Mouse (Mus musculus): ENCODE results near the gene Plod1.

Gene Plod1

DNA sequence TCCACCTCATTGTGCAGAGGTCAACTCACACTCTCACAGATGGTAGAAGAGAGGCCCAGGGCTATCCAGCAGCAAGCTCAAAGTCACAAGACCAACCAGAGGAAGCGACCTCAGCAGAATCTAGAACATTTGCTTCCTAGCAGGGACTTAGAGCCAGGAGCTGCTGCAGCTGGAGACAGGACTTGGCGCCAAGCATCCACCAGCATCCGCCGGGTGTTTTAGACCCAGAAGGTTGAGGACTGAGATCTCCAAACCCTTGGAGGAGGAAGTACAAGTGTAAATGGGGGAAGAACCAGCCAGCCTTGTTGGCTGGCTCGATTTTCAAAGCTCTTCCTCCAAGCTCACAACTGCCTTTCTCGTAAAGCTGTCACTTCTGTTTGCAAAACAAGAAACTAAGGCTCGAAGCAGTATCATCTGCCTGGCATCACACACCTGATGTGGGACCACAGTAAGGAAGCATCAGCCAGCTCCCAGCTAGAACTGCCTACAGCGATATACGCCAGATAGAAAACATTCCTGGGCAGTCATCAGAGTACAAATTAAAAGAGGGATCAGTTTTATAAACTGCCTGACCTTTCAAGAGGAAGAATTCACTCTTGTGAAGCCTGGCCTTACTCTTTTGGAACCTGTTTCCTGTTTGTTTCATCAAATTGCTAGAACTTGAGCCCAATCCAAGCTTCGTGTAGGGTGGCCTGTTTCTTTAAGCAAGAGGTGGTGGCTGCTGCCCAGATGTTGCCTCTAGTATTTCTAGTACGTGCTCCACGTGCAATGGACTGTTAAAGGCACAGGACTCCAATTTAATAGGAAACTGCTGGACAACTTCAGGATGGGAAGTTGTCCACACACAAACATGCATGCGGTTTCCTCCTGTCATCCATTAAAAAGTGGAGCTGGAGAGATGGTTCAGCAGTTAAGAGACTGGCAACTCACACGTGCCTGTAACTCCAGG, 1.9 kb upstream of the Plod1 start:
- in situ Hi-C loops (cut with MboI, MseI): no loop called here

DNA sequence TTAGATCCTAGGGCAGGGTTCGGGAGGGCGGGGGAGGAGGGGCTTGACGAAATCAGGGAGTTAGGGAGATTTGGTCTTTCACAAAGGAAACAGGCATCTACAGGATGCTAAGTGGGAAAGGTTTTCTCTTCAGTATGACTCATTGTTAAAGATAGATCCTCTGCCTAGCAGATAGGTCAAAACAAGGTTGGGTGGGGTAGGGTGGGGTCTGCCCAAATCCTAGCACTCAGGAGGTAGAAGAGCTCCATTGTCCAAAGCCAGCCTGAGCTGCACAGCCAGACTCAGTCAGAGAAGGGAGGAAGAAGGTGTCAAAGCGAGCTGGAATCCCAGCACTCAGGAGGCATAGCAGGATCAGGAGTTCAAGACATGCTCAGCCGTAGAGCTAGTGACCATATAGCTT, 919 bp upstream of the Plod1 start:
- in situ Hi-C loops (cut with MboI, MseI): no loop called here

DNA sequence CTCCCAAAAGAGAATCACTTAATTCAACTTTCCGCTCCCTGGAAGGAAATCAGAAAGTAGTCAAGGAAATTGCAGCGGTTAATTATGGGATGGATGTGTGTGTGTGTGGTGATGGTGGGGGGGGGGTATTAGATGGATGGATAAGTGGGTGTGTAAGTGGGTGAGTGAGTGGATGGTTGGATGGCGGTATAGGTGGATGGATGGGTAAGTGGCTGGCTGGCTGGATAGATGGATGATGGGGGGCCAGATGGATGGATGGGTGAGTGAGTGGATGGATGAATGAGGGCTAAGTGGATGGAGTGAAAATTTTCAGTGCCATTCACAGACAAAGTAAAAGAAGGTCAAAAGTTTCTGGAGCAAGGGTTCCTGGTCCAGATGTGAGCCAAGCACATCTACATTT, 454 bp upstream of the Plod1 start:
- in situ Hi-C loops (cut with MboI, MseI): no loop called here

DNA sequence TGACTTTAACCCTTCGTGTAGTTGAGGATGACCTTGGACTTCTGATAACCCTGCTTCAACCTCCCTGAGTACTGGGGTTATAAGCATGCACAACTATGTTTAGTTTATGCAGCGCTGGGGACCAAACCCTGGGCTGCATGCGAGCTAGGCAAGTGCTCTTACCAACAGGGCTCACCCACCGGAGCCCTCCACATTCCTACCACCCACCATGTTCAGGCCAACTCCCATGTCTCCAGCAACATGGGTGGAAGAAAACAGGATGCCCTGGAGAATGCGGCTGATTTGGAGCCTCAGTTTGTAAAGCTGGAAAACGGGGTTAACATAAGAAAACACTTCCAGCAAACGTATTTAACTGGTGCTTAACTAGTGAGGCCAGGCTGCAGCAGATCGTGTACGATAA, 663 bp downstream of the Plod1 start:
- in situ Hi-C loops (cut with MboI, MseI): no loop called here

DNA sequence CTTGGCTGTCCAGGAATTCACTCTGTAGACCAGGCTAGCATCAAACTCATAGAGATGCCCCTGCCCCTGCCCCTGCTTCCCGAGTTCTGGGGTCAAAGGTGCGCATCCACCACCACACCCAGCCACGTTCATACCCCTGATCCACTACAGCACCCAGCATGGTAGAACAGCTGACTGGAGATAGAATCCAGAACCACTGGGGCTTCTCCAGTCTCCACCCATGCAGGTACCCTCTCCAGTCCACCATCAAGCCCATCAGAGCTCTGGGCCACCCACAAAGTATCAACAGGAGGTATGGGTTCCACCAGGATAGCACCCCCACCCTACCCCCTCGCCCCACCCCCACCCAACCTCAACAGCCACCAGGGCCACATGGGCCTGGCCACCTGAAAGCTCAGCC, 2.0 kb downstream of the Plod1 start:
- in situ Hi-C loops (cut with MboI, MseI): no loop called here

DNA sequence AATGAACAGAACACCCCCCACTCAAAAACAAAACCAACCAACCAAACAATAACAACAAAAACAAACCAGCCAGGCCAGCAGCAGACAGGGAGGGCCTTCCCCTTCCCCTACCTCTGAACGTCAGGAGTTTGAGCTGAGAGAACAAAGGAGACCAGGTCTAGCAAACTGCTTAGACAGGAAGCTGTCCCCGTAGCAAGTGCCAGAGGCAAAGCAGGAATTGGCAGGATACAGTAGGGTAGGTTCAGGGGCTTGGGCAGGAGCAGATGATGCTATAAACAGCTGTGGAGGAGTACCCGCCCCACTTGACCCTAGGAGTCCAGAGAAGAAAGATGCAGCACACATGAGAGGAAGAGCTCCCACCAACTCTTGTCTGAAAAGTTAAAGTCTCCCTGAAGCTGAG, 2.4 kb downstream of the Plod1 start:
- in situ Hi-C loops (cut with MboI, MseI): no loop called here

DNA sequence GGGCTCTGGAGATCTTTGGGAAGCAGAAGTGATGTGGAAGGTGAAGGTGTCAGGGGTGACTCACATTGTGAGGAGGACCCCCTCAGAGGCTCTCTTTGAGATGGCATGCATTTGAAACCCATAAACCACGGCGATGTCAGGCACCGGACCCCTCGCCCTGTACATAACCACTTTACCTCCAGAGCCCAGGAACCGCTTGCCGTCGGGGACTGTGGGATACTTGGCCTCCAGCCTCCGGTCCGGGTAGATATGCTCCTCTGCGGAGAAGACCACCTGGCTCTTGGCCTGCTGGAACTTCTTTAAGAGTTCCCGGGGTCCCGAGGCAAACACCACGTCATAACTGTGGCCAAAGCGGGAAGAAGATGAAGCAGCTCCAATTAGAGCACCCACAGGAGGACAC, 5.6 kb downstream of the Plod1 start:
- in situ Hi-C loops (cut with MboI, MseI): no loop called here

DNA sequence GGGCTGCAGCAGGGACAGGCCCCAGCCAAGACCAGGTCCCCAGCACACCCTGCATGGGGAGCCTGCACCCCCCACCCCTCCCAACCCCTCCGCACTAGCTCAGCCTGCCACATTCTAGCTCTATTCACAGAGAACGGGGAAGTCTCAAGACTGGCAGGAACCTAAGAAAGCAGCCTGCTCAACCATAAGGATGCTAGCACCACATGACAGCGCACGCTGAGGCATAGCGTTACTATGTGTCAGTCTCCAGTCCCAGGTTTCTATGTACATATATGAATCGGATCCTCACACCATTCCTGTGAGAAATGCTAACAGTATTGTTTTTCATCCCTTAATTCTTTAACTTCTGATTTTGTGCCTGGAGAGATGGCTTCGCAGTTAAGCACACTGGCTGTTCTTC, 8.0 kb downstream of the Plod1 start:
- in situ Hi-C loops (cut with MboI, MseI): no loop called here

DNA sequence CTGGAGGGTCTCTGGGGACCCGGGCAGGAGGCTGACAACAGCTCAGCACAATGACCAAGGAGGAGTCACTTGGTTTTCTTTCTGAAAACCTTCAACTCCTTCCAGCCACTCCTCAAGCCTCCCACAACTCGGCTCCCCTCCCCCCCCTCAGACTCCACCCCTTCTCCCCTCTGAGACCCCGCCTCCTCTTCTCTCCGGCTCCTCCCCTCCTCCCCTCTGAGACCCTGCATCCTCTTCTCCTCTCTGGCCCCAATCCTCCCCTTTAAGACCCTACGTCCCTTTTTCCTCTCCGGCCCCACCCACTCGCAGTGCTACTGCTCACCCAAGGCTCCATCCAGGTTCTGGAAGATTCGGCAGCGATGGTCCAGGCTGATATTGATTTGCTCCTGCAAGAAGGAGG, 8.4 kb downstream of the Plod1 start:
- in situ Hi-C loops (cut with MboI, MseI): no loop called here

DNA sequence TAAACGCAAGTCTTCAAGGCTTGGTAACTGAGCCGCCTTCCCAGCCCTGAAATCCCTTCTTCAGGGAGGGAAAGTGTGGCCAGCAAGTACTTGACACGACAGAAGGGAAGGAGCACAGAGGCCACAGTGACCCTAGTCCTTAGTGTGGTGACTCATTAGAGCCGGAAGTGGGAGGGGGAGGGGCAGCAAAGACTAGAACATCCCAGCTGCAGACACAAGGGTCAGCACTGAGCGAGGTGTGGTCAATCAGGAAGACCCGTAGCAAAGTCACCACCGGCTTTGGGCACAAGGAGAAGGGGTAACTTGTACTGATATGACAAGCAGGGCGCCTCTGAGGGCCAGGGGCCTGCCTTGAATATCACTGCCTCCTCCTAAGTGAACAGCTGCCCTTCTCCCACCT, 8.9 kb downstream of the Plod1 start:
- in situ Hi-C loops (cut with MboI, MseI): no loop called here

DNA sequence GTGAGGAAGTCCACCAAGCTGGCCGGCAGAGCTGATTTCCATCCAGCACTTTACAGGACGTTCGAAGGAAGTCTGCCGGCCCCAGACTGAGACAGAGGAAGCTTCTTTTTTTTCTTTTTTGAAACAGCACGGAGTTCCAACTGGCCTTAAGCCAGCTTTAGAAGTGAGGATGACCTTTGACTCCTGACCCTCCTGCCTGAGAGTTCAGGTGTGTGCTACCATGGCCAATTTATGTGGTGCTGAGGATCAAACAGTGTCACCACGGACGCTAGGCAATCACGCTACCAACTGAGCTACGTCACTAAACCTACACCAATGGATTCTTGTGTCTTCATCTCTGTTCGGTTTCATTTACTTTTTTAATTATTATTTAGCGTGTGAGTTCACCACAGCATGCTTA, 14.2 kb downstream of the Plod1 start:
- in situ Hi-C loops (cut with MboI, MseI): no loop called here

DNA sequence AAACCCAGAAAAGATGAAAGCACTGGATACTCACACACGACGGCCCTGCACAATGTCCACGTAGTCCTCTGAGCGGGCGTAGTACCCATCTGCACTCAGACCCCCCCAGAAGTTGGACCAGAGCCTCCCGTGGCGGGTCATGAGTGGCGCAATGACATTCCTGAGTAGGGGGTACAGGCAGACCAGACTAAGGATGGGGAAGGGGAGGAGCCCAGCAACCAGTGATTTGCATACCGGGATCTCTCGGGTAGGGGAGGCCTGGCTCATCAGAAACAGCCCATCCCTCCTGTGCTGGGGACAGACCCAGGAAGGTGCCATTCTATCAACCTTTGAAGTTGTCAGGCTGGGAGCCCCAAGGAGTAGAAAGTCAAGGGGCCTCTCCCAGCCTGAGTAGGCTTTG, 15.6 kb downstream of the Plod1 start:
- in situ Hi-C loops (cut with MboI, MseI): no loop called here

DNA sequence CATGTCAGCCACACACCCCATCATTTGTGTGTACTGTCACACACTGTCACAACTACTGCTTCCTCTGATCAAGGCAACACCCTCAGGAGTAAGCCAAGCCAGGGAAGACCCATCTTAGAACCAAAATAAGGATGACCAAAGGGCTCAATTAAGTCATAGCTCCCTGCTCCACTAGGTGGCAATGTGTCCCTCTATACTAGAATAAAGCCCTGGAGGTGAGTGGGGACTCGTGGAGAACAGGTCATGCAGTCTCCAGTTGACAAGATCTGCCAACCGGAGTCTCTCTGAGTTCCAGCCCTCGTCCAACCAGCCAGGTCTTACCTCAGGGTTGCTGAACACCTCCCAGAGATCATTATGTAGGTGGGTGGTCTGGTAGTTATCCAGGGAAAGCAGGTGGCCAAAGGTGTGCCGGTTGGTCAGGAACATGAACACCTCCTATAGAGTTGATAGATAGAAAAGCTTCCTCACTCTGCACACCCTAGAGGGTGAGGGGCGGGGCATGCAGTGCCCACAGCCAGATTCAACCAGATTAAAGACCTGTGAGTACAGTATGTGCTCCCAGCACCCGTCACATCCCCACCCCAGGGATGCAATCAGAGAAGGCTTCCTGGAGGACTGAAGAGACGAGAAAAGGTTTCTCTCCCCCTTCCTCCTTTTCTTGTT, 18.0 kb downstream of the Plod1 start:
- in situ Hi-C loops (cut with MboI, MseI): no loop called here

DNA sequence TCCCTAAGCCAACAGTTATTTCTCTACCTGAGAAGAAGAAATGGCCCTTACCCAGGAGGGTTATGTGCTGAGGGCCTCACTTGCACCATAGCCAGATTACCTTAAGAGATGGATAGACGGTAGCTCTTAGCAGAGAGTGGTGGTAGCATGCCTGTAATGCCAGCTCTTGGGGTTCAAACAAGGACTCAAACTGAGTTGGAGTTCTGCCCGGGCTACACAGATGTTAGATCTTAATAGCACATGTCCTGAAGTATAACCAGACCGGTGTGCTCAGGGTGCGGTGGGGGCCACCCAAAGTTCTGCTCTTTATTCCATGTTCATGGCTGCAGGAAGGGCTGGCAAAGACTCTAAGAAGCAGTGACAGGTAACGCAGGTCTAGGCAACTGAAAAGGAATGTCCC, 27.1 kb downstream of the Plod1 start:
- in situ Hi-C loops (cut with MboI, MseI): no loop called here

DNA sequence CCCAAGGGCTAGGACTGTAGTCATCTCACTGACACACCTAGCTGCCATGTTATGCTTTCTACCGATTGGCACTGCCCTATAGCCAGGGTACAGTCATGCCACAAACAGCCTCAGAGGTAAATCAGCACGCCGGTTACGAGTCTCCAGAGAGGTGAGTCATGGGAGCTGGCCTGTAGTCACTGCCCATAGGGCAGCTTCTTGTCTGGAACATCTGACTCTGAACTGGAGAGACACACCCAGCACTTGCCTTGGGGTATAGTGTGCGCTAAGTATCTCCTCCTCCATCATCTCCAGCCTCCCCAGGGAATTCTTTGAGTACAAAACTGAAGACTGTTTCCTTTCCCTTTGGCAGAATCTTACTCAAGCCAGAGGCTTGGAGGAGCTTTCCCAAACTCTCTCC, 30.3 kb downstream of the Plod1 start:
- in situ Hi-C loops (cut with MboI, MseI): no loop called here

DNA sequence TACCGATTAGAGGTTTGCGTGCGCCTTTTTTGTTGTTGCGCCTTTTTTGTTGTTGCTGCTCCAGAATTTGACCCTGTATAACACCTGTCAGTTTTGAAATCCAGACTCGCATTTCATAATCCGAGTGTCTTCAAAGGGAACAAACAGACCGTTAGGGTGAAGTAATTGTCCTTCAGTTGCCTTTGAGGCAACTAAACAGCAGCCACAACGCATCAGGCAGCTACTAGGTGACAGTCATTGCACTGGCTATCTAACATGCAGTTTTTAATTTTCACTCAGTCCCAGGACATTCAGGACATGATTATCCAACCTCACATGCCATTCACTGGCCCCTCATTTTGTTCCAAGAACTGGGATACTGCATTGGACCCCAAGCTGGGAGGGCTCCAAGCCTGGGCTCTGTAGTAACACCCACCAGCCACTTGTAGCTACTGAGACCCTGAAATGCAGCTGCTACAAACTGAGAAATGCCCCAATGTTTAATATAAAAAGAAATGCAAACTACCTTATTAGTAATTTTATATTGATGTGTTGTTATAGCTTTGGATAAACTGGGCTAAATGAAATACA, 31.4 kb downstream of the Plod1 start:
- in situ Hi-C loops (cut with MboI, MseI): no loop called here

DNA sequence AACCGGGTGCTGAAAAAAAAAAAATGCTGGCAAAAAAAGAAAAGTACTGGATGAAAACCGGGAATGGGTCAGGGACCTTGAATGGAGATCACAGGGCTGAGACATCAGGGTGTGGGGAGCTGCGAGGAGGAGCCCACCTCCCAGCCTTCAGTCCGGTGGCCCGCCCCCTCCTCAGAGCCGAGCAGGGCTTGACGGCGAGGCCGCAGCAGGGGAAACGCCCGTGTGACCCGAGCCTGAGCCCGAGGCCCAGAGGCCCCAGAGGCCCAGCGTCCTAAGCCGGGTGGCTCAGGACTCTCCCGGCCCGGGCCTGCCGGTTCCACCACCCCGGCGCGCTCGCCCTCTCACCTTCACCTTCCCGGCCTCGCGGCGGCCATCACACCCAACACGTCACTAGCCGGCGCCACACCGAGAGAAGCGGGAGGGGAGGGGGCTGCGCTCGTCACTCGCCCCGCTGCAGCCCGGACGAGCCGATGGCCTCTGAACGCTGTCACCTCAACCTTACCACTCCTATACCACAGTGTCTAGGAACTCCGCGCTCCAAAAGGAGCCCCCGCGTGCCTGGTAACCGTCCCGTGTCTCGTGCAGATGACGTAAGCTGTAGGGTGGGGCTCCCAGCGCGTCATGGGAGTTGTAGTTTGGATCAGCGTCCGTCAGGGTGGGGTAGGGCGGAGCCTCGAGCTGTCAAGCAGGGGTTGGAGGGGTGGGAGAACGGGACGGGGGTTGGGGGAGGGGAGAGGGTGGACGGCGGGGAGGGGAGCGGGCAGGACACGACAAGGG, 32.1 kb downstream of the Plod1 start, which contains the start of gene Mfn2:
Gene Mfn2, minus strand, starts transcription at position 392 of the 777 bp plus-strand sequence.
- in situ Hi-C loops (cut with MboI, MseI): no loop called here

DNA sequence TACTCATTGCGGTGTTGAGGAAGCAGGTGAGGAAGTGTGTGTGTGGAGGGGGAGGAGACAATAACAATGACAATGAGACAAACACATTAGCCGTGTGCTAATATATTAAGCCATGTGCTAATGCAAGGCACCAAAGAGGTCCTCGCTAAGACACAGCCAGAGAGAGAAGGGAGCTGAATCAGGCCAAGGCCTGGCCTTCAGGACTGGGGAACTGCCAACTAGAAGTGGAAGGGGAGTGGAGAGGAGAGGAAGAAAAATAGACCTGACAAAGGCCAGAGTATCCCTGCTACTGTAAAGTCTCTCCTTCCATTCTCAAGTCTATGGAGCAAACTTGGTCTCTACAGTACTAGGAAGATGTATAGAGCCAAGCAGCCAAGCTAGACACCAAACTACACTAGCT, 33.0 kb downstream of the Plod1 start:
- in situ Hi-C loops (cut with MboI, MseI): no loop called here

DNA sequence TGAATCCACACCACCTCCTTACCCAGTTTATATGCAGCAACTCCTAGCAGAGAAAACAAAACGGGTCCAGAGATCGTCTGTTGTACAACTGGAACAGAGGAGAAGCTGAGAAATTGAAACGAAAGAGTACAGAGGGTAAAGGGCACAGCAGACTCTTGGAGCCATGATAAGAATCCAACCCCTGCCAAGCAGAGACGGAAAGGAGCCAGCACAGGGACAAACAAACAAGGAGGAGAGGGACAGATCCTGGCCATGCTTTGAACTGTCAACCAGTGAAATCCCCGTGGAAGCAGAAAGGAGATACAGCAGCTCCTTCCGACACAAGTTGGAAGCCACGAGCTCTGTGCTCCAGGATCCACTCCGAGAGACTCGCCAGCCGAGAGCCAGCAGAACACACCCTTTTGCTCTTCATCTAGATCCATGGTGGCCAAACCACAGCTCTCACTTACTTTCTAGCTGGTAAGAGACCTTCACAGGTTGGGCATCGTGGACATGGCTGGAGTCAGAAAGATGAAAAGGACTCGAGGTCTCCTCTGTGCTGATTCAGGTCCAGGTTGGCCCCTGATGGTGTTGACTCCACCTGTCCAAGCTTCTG, 33.6 kb downstream of the Plod1 start:
- in situ Hi-C loops (cut with MboI, MseI): no loop called here

DNA sequence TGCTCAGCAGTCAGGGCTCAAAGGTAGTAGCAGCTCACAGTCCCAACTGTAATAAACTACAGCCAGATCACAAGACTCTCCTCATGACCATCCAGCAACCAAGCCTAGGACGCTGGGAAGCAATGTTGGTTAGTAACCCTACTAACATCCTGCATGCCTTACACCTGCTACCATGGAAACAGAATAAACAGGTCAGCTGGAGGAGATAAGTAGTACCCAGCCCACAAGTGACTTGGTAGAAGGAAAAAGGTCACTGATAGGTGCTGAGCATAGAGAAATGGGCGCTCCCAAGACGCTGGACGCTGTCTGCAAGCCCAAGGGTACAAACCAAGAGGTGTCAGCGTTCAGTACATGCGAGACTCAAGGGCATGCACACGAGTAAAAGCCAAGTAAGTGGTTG, 36.1 kb downstream of the Plod1 start:
- in situ Hi-C loops (cut with MboI, MseI): no loop called here

DNA sequence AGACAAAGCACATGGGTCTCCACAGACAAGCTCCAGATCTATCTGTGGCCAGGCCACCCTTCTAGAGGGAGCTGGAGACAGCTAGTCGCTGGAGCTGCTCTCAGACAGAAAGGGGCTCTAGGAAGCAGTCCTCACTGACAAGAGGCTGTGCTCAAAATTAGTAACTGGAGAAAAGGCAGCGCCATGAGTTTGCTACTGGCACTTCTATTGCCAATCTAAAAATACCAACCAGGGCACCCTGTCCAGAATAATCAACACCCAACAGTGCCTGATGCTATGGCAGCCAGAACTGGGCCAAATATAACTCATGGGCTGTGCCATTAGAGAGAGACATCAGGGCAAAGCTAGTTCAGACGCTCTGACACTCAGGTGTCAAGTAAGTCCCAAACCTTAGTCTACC, 39.2 kb downstream of the Plod1 start:
- in situ Hi-C loops (cut with MboI, MseI): no loop called here

DNA sequence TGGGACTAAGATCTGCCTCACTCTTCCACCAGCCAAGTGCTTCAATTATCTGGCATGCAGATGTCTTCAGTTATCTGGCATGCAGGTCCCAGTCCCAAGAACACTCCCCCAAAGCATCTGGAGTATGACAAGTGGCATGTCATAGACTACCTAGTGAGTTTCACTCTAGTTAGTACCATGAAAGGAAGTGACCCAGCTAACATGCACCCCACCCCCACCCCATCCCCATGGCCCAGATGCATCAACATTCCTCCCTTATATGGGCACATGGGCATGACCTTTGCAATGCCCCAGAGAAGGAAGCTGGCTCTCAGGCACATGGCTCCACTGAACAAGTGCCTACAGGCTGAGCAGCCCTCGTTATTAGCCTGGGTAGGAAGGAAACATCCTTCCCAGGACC, 40.2 kb downstream of the Plod1 start:
- in situ Hi-C loops (cut with MboI, MseI): no loop called here
